Mouse (Mus musculus) layer of hippocampus, postnatal 36 days (tissue): ENCODE data around the gene Dcaf6. TPM values are rescaled to one million over a fixed set of nuclear protein-coding genes. Genes with fewer than 3 reads are reported as not detected.

ENCODE experiments used
- total RNA-seq, 2 experiments: library from RNA; stranded (reverse); gene quantifications; 2 replicates each; pipeline ENCODE4 v1.2.3; 2021

Gene Dcaf6
- total RNA-seq, 2 experiments from 2014 or later, result 87.4 to 91.4 TPM

Other genes starting within 250 kb of the Dcaf6 start
- gene Tiprl, start 223.5 kb downstream of the Dcaf6 start, total RNA-seq, result 10 to 100 TPM; 65.9 to 73.3 TPM
- gene Gpr161, start 164.7 kb downstream of the Dcaf6 start, total RNA-seq, result 10 to 100 TPM; 69.1 to 82.3 TPM
- gene Mpc2, start 162 bp upstream of the Dcaf6 start, total RNA-seq, result 100 to 1,000 TPM; 138 to 150 TPM
- gene Adcy10, start 24.7 kb upstream of the Dcaf6 start, total RNA-seq, result under 1 TPM; 0.42 to 0.63 TPM
- 10 to 100 TPM; 35.7 to 39.6 TPM for gene Mpzl1, start 174.1 kb upstream of the Dcaf6 start, total RNA-seq
- gene Rcsd1, start 249.3 kb upstream of the Dcaf6 start, total RNA-seq, result 1 to 10 TPM; 3.7 to 4.8 TPM